Mouse (Mus musculus): ENCODE measurements around the gene AI182371.

DNA sequence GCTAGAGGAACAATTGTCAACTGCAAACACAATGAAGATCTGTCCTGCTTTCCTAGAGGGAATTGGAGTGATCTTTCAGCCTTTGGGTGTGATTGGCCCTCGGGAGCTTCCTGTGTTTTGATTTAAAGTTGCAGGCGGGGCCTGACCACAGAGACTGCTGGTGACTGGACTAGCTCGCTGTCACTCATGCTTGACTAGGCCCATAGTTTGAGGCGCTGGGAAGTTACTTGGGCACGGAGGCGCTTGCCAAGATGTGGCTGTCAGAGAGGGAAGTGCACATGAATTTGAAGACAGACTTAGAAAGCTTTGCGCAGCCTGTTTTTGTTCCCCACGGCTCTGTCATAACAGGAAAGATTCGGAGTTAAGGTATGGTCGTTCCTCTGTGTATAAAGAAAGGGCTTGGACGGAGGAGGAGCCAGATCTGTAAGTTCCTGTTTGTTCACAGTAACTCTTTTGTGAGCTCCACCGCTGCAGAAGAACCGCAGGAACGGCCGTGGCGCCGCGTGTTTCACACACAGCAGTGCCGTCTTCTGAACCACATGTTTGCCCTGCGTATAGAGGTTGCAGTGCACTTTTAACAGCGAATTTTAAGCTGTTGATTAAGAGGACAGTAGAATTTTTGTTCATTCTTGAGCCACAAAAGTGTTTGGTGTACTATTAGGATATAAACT is 30.8 kb upstream of the AI182371 start:
- no peak for TF ChIP-seq CTCF (IDR thresholded peaks at IDR 0.05; ENCODE audit: extremely low read depth, insufficient read length, insufficient replicate concordance, low read depth, low read length)
- TF ChIP-seq POLR2A (IDR thresholded peaks at IDR 0.05; ENCODE audit: low read depth, low read length), result peak; percentile 24; the same call in 1 of the 2 replicates

Measured in small intestine, adult 2 months (tissue).